Mouse (Mus musculus) limb, embryonic 13.5 days (tissue): ENCODE results near the gene Anapc15-ps. TPM values are rescaled to one million over a fixed set of nuclear protein-coding genes. Genes with fewer than 3 reads are reported as not detected.
A peak's percentile ranks its signal among the peaks of the same experiment; 100 is the strongest.

Experiments
- ATAC-seq: fragments of 200-750 bp; cut with Nextera tagmentation; 2 replicates; pipeline ENCODE4 v1.8.0; 2017; ENCODE audit warnings: low read depth, moderate number of reproducible peaks, moderate TSS enrichment; ENCODE audit not compliant: low FRiP score
- H3K27ac ChIP-seq: fragments of 300-500 bp; sonication (generic); 2 replicates; pipeline ENCODE4 v1.5.1; 2015; ENCODE audit warnings: inconsistent platforms, mild to moderate bottlenecking, moderate library complexity
- H3K27me3 ChIP-seq: fragments of 300-500 bp; sonication (generic); 2 replicates; pipeline ENCODE4 v1.6.1; 2015; ENCODE audit warnings: mild to moderate bottlenecking, inconsistent platforms
- H3K36me3 ChIP-seq: fragments of 300-500 bp; sonication (generic); 2 replicates; pipeline ENCODE4 v1.6.1; 2015; ENCODE audit warnings: inconsistent platforms, mild to moderate bottlenecking, moderate library complexity
- H3K4me1 ChIP-seq: fragments of 300-500 bp; sonication (generic); 2 replicates; pipeline ENCODE4 v1.6.1; 2015; ENCODE audit warnings: inconsistent platforms
- H3K4me2 ChIP-seq: fragments of 300-500 bp; sonication (generic); replicated peaks from 2 replicates; pipeline ENCODE4 v1.6.1; 2015; ENCODE audit warnings: inconsistent platforms, mild to moderate bottlenecking, moderate library complexity
- H3K4me3 ChIP-seq: fragments of 300-500 bp; sonication (generic); 2 replicates; pipeline ENCODE4 v1.5.1; 2015; ENCODE audit warnings: moderate library complexity, mild to moderate bottlenecking, inconsistent platforms
- H3K9ac ChIP-seq: fragments of 300-500 bp; sonication (generic); 2 replicates; pipeline ENCODE4 v1.6.1; 2015; ENCODE audit warnings: mild to moderate bottlenecking, inconsistent platforms
- H3K9me3 ChIP-seq: fragments of 300-500 bp; sonication (generic); 2 replicates; pipeline ENCODE4 v1.6.1; 2016; ENCODE audit warnings: inconsistent platforms
- WGBS: fragments of 180-500 bp; shearing (Covaris S2); methylation state at CpG from one replicate; pipeline ENCODE4 v1.1.7; 2015; 5-methylcytosine and 5-hydroxymethylcytosine counted together
- polyA plus RNA-seq: library from polyadenylated mRNA; unstranded; fragments of >200 nt; fragmentation: Nextera tagmentation; extraction: Ambion mirVana; gene quantifications from 2 replicates; pipeline ENCODE4 v1.2.1, GENCODE M21; 2015

The Anapc15-ps gene
- polyA plus RNA-seq, 1 experiment from 2014 or later = 0.43 TPM

DNA sequence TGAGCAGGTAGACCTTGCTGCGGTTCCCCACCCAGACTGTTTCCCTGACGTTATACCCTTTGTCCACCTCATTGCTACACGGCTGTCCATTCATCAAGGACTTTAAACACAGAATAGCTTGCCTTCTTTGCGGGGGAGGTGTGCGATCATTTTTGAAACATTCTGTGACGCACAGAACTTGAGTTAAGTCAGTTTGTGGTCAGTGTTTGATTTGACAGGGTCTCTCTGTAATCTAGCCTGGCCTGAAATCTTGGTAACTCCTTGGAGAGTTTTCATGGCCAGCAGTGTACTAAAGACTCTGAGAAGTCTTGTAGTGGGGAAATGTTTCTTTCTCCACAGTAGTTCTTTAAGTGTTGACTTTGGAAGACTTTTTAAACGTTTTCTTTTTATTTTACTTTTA, 5.0 kb upstream of the Anapc15-ps start:
- Histone ChIP-seq H3K4me3 (no peak overlapping the region), H3K4me1 (peaks cover 15% of the 10 kb centered on the region), H3K27me3 (no peaks in the 10 kb centered on the region), H3K4me2 (peak overlapping the region; percentile 54), H3K27ac (peak overlapping the region; percentile 63; the same call in 1 of the 2 replicates), H3K9me3 (no peaks in the 10 kb centered on the region), H3K9ac (no peak overlapping the region), H3K36me3 (no peaks in the 10 kb centered on the region)
- 62% methylated on average over 7 of the region's 7 CpGs for WGBS
- ATAC-seq = no peak

DNA sequence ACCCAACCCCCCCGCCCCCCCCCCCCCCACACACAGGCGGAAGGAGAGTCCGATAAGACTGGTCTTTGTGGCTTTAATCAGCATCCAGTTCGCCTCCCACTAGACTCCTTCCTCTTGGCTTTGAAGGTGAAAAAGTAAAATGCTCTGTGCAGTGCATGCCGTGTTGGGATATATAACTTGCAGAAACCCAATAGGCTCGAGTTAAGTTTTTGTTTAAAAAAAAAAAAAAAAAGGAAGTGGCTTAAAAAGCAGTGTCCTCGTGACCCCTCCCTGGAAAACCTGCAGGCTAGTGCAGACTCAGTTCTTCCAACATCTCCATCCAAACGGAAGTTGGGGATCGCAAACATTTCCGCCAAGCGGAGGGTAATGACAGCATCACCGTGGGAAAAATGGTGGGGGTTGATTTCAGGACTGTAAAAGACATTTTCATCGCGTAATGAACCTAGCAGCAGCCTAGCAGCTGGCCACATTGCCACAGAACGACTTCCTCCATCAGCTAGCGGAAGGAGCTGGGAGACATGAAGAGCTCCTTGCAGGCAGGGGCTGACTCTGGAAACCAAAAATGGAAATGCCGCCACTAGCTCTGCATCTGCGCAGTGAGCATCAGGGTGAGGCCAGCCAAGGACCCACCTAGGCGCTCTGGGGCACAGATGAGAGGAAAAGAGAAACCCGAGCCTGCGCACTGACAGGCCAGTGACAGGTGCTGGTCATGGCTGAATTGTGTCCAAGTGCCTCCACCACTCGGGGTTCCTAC, 4.3 kb upstream of the Anapc15-ps start:
- Histone ChIP-seq H3K27me3 (no peaks in the 10 kb centered on the region), H3K27ac (peak overlapping the region; percentile 63; the same call in 1 of the 2 replicates), H3K4me3 (peak overlapping the region; percentile 30), H3K9ac (no peak overlapping the region), H3K36me3 (no peaks in the 10 kb centered on the region), H3K4me1 (peaks cover 15% of the 10 kb centered on the region), H3K9me3 (no peaks in the 10 kb centered on the region), H3K4me2 (peak overlapping the region; percentile 54)
- ATAC-seq = peak; percentile 51; the same call in 1 of the 2 replicates
- WGBS = 32% methylated on average over 22 of the region's 22 CpGs

DNA sequence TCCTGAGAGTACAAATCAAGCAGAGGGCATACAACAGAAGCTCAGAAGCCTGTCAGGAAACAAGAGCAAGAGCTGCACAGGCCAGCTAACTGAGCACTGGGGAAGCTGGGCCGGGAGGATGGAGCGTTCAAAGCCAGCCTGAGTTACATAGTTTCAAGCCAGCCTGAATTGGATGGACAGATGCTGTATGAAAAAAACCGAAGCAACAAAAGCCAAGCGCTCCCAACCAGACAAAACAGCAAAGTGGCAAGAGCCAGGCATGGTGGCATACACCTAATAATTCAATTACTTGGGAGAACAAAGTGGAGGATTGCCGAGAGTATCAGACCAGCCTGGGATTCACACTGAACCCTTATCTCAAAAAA, 3.7 kb upstream of the Anapc15-ps start:
- Histone ChIP-seq H3K9me3 (no peaks in the 10 kb centered on the region), H3K36me3 (no peaks in the 10 kb centered on the region), H3K27ac (no peak overlapping the region), H3K4me2 (peak overlapping the region; percentile 54), H3K4me1 (peaks cover 15% of the 10 kb centered on the region), H3K4me3 (no peak overlapping the region), H3K27me3 (no peaks in the 10 kb centered on the region), H3K9ac (no peak overlapping the region)
- WGBS = 70% methylated on average over 5 of the region's 5 CpGs
- no peak for ATAC-seq

DNA sequence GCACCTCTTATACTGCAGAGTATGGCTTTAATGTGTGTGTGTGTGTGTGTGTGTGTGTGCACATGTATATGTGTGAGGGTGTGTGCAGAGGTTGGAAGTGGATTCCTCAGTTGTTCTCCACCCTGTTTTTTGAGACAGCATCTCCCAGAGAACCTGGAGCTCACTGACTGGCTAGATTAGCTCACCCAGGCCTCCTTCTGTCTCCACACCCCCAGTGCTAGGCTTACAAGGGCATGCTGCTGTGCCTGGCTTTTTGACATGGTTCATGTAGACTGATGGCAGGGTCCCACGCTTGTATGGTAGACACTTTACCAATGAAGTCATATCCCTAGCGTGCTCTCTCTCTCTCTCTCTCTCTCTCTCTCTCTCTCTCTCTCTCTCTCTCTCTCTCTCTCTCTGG, 3.1 kb upstream of the Anapc15-ps start:
- no peaks in the 10 kb centered on the region for H3K9me3 ChIP-seq
- no peak overlapping the region for H3K4me2 ChIP-seq
- H3K36me3 ChIP-seq = no peaks in the 10 kb centered on the region
- no peak overlapping the region for H3K9ac ChIP-seq
- WGBS = 100% methylated on average over 2 of the region's 2 CpGs
- H3K27me3 ChIP-seq = no peaks in the 10 kb centered on the region
- H3K27ac ChIP-seq = no peak overlapping the region
- ATAC-seq = no peak
- peaks cover 15% of the 10 kb centered on the region for H3K4me1 ChIP-seq
- H3K4me3 ChIP-seq = no peak overlapping the region

DNA sequence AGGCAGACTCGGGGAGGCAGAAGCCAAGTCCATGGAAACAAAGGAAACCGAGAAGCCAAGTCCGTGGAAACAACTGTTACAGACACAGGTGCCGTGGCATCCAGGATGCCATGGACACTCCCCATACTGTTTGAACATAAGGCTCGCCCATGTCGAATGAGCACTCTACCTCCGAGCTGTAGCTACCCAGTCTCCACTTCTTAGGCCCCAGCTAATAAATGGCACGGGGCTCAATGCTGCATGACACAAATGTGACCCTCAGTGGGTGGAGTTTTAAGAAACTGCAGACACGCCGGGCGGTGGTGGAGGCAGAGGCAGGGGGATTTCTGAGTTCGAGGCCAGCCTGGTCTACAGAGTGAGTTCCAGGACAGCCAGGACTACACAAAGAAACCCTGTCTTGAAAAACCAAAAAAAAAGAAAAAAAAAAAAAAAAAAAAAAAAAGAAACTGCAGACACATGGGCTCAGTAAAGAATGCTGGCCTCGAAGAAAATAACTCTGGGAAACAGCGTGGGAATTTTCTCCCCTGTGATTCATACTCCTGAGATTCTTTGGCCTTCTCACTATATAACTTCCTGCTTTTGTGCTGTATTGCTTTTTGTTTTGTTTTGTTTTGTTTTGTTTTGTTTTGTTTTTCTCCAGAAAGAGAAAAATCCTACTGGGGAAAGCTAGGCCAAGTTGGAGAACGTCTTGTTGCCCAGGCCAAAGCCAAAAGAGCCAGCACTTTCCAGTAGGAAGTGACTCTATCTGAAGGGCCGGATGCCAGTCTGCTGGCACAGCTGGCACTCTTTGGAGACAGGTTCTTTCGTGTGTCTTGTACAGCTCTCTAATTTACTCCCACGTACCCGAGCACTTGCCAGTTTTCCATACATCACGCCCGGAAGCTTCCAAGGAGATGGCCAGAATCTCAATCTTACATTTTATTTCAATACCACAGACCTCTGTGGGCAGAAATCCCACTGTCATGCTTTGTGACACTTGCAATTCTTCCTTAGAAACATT, 2.2 kb downstream of the Anapc15-ps start:
- WGBS = 88% methylated on average over 21 of the region's 21 CpGs
- ATAC-seq = no peak
- H3K9me3 ChIP-seq = no peaks in the 10 kb centered on the region
- no peak overlapping the region for H3K27ac ChIP-seq
- no peak overlapping the region for H3K4me2 ChIP-seq
- H3K9ac ChIP-seq = no peak overlapping the region
- H3K4me1 ChIP-seq = no peaks in the 10 kb centered on the region; the same call in 1 of the 2 replicates
- no peak overlapping the region for H3K4me3 ChIP-seq
- H3K27me3 ChIP-seq = no peaks in the 10 kb centered on the region
- H3K36me3 ChIP-seq = no peaks in the 10 kb centered on the region

DNA sequence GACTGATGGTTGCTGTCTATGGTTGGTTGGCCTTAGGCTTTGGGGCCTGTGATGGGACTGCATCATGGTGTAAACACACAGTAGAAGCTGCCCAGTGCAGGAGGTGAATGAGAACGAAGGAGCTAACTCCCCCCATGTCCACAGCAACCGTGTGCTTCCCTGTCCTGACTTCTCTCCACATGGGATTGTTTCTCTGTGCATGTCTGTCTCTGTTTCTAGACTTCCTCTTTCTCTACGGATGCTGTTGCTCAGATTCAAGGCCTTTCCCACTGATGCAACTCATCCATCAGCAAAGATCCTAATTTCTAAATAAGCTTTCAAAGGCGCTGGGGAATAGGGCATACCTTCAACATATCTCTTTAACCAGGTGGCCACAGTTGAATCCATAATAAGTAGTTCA, 3.4 kb downstream of the Anapc15-ps start:
- no peak overlapping the region for H3K27ac ChIP-seq
- H3K4me3 ChIP-seq = no peak overlapping the region
- H3K9ac ChIP-seq = no peak overlapping the region
- no peaks in the 10 kb centered on the region for H3K9me3 ChIP-seq
- H3K4me2 ChIP-seq = no peak overlapping the region
- H3K27me3 ChIP-seq = no peaks in the 10 kb centered on the region
- ATAC-seq = no peak
- 86% methylated on average over 4 of the region's 4 CpGs for WGBS
- no peaks in the 10 kb centered on the region; the same call in 1 of the 2 replicates for H3K4me1 ChIP-seq
- no peaks in the 10 kb centered on the region for H3K36me3 ChIP-seq

DNA sequence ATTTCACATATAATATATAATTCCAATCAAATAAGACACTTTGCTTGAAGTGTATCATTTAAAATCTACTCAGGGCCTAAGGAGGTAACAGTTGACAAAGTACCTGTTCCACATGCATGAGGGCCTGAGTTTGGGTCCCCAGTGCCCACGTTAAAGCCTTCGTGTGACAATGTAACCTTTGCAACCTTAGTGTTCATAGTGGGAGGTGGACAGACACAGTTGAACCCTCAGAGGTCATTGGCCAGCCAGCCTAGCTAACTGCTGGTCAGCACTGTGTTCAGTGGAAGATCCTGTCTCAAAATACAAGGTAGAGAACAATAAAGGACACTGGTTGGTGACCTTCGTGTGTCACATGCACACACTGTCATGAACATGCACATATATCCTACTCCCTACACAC, 4.2 kb downstream of the Anapc15-ps start:
- Histone ChIP-seq H3K4me3 (no peak overlapping the region), H3K9me3 (no peaks in the 10 kb centered on the region), H3K9ac (no peak overlapping the region), H3K4me2 (no peak overlapping the region), H3K36me3 (no peaks in the 10 kb centered on the region), H3K4me1 (no peaks in the 10 kb centered on the region; the same call in 1 of the 2 replicates), H3K27ac (no peak overlapping the region), H3K27me3 (no peaks in the 10 kb centered on the region)
- ATAC-seq = no peak
- 94% methylated on average over 3 of the region's 3 CpGs for WGBS

DNA sequence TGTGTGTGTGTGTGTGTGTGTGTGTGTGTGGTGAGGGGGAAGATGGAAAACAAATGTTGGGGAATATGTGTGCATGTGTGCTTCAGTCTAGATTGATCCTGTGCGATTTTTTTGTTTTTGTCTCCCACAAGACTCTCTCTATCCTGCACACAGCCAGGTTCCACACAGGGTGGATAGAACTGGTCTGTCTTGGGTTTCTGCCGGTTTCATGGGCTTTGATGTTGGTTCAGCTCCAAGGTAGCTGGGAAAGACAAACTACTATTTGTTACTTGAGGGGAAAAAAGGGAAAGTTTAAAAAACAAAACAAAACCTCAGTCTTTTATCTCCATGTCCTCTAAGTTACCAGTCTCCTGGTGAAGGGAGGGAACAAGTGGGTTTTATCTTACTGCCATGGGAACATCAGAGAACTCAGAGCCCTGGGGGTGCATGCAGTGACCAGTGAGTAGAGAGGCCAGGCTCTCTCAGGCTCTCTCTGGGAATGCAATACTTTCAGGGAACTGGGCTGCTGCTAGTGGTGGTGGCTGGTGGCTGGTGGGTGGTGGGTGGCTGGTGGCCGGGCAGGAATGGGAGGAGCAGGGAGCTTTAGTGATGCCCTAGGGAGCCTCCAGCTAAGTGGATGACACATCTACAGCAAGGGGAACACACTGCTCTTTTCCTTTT, 5.8 kb downstream of the Anapc15-ps start:
- Histone ChIP-seq H3K27ac (no peak overlapping the region), H3K4me3 (no peak overlapping the region), H3K27me3 (no peaks in the 10 kb centered on the region), H3K9me3 (no peaks in the 10 kb centered on the region), H3K4me1 (no peaks in the 10 kb centered on the region; the same call in 1 of the 2 replicates), H3K9ac (no peak overlapping the region), H3K36me3 (no peaks in the 10 kb centered on the region), H3K4me2 (no peak overlapping the region)
- no peak for ATAC-seq
- 60% methylated on average over 3 of the region's 3 CpGs for WGBS

DNA sequence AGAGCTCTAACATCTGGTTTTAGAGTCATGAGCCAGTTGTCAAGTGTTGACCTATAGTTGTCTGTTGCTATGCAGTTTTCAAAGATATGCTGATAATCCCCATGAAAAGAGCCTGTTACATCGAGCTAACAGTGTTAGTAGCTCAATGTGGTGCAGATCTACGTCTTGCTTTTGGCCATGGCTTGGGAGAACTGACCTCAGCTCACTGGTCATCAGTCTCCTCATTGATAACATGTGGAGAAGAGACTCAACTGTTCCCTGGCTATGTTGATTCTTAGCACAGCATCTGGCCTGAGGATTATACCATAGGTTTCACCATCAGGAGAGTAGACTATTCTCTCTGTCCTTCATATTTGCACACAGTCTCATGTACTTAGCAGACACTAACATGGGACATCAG, 6.5 kb downstream of the Anapc15-ps start:
- Histone ChIP-seq H3K27ac (no peak overlapping the region), H3K9me3 (no peaks in the 10 kb centered on the region), H3K4me3 (no peak overlapping the region), H3K27me3 (no peaks in the 10 kb centered on the region), H3K4me2 (no peak overlapping the region), H3K4me1 (no peaks in the 10 kb centered on the region; the same call in 1 of the 2 replicates), H3K9ac (no peak overlapping the region), H3K36me3 (no peaks in the 10 kb centered on the region)
- ATAC-seq = no peak
- 66% methylated on average over 2 of the region's 2 CpGs for WGBS

DNA sequence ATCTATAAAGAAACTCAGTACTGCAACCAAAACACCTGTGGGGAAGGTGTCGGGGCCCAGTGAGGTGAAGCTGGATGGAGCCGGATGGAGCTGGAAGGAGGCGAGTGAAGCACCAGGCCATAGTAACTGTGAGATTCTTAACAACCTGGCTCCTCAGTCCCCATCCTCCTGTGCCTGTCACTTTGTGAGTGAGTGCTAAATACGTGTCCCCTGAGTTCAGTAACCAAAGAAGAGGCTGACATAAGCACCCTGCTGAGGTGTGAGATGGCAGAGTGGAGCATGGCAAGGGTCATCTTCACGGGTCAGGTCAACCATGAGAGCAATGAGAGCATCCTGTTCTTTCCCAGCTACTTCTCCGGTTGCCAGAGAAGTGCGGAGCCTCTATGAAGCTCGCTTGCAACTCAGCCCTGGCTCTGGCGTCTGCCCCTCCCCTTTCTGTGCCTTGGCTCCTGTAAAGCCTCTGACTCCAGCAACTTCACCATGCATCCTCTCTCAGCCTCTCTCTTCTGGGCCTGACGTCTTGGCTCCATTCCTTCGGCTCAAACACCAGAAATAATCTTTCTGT, 7.7 kb downstream of the Anapc15-ps start:
- no peak overlapping the region for H3K27ac ChIP-seq
- H3K36me3 ChIP-seq = no peaks in the 10 kb centered on the region
- no peaks in the 10 kb centered on the region; the same call in 1 of the 2 replicates for H3K4me1 ChIP-seq
- no peaks in the 10 kb centered on the region for H3K9me3 ChIP-seq
- H3K4me3 ChIP-seq = no peak overlapping the region
- ATAC-seq = no peak
- H3K4me2 ChIP-seq = no peak overlapping the region
- 31% methylated on average over 11 of the region's 11 CpGs for WGBS
- H3K9ac ChIP-seq = no peak overlapping the region
- no peaks in the 10 kb centered on the region for H3K27me3 ChIP-seq

DNA sequence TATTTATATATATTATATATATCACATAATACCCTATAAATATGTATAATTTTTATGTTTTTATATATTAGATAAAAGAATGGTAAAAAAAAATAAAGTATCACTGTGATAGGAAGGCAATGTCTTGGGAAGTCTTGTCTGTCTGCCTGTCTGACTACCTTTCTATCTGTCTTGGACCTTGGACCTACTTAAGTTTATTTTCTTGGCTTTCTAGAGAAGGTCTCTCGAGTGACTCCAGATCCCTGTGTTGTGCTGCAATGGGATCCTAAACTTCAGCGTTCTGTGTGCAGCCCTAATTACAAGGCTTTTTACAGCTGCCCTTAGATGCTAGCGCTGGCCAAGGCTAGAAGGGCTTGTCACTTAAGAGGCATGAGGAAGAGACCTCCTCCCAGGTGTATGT, 8.6 kb downstream of the Anapc15-ps start:
- no peaks in the 10 kb centered on the region; the same call in 1 of the 2 replicates for H3K4me1 ChIP-seq
- 46% methylated on average over 3 of the region's 3 CpGs for WGBS
- ATAC-seq = no peak
- no peaks in the 10 kb centered on the region for H3K9me3 ChIP-seq
- H3K36me3 ChIP-seq = no peaks in the 10 kb centered on the region
- H3K4me2 ChIP-seq = no peak overlapping the region
- no peak overlapping the region for H3K27ac ChIP-seq
- H3K9ac ChIP-seq = no peak overlapping the region
- H3K27me3 ChIP-seq = no peaks in the 10 kb centered on the region
- H3K4me3 ChIP-seq = no peak overlapping the region
